Mouse (Mus musculus) kidney, postnatal 0 days (tissue): Measurements from ENCODE around the gene Pcdh9. TPM values are rescaled to one million over a fixed set of nuclear protein-coding genes. Genes with fewer than 3 reads are reported as not detected.

Experiments used
- ATAC-seq: fragments of 200-750 bp; cut with Nextera tagmentation; replicated peaks from 2 replicates; pipeline ENCODE4 v1.8.0; 2017; ENCODE audit warnings: low read depth, moderate number of reproducible peaks, moderate TSS enrichment, moderate library complexity; ENCODE audit not compliant: low FRiP score
- DNase-seq: peaks from one replicate; pipeline ENCODE4 v3.0.0-alpha.2; 2016; ENCODE audit warnings: low spot score
- H3K27ac ChIP-seq: fragments of 300-500 bp; sonication (generic); 2 replicates; pipeline ENCODE4 v1.5.1; 2014; ENCODE audit warnings: mild to moderate bottlenecking
- H3K27me3 ChIP-seq: fragments of 300-500 bp; sonication (generic); 2 replicates; pipeline ENCODE4 v1.6.1; 2014; ENCODE audit warnings: low read length, mixed read lengths; ENCODE audit not compliant: insufficient read depth
- H3K36me3 ChIP-seq: fragments of 300-500 bp; sonication (generic); 2 replicates; pipeline ENCODE4 v1.6.1; 2014; ENCODE audit warnings: low read length, mixed read lengths; ENCODE audit not compliant: insufficient read depth
- H3K4me1 ChIP-seq: fragments of 300-500 bp; sonication (generic); replicated peaks from 2 replicates; pipeline ENCODE4 v1.6.1; 2014; ENCODE audit warnings: antibody characterized with exemption, low read length, mixed read lengths; ENCODE audit not compliant: insufficient read depth
- H3K4me2 ChIP-seq: fragments of 300-500 bp; sonication (generic); 2 replicates; pipeline ENCODE4 v1.6.1; 2014; ENCODE audit warnings: mild to moderate bottlenecking, low read length, moderate library complexity, mixed read lengths
- H3K4me3 ChIP-seq: fragments of 300-500 bp; sonication (generic); replicated peaks from 2 replicates; pipeline ENCODE4 v1.5.1; 2014; ENCODE audit warnings: low read depth, low read length
- H3K9ac ChIP-seq: fragments of 300-500 bp; sonication (generic); 2 replicates; pipeline ENCODE4 v1.6.1; 2014; ENCODE audit warnings: low read depth, low read length
- H3K9me3 ChIP-seq: fragments of 300-500 bp; sonication (generic); replicated peaks from 2 replicates; pipeline ENCODE4 v1.6.1; 2016; ENCODE audit warnings: low read length, inconsistent platforms, mixed read lengths
- CTCF ChIP-seq: IDR thresholded peaks from 2 replicates; pipeline ENCODE4 v1.5.1; 2016; ENCODE audit warnings: antibody characterized with exemption, low read depth, mild to moderate bottlenecking, moderate library complexity
- WGBS: fragments of 180-500 bp; shearing (Covaris S2); extraction: QIAGEN DNeasy Blood & Tissue Kit; methylation state at CpG from one replicate; pipeline ENCODE4 v1.1.7; 2014; 5-methylcytosine and 5-hydroxymethylcytosine counted together
- polyA plus RNA-seq: library from polyadenylated mRNA; unstranded; fragments of >200 nt; fragmentation: Nextera tagmentation; extraction: Ambion mirVana; gene quantifications from 2 replicates; pipeline ENCODE4 v1.2.1, GENCODE M21; 2015

Pcdh9 gene
- polyA plus RNA-seq, 1 experiment from 2014 or later: 8.8 TPM

DNA sequence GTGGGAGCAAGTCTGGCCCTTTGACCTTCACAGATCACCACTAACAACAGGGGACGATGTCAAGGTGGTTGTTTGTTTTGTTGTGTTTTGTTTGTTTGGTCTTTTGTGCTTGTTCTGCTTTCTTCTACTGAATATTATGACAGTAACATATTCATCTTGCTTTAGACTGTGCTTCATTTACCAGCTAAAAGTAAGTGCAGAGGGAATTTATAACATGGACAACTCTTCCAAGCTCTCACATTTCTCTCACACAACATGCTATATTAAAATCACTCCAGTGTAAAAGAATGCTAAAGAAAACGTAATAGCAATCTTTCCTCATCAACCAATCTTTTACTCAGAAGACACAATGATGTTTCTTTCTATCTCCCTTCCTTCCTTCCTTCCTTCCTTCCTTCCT, 787.7 kb downstream of the Pcdh9 start:
- no peak for DNase-seq
- Histone ChIP-seq H3K4me2 (no peak overlapping the region), H3K4me3 (no peak overlapping the region), H3K9me3 (no peaks in the 10 kb centered on the region), H3K27me3 (no peaks in the 10 kb centered on the region), H3K27ac (no peak overlapping the region), H3K4me1 (no peaks in the 10 kb centered on the region), H3K36me3 (no peaks in the 10 kb centered on the region), H3K9ac (no peak overlapping the region)
- 47% methylated on average over 2 of the region's 2 CpGs for WGBS
- no peak for ATAC-seq
- TF ChIP-seq CTCF: no peak

- DNase-seq (no peak), ATAC-seq (no peak)
- no peaks in the 10 kb centered on the region for H3K27me3 ChIP-seq
- TF ChIP-seq CTCF: no peak
- no peak overlapping the region for H3K9ac ChIP-seq
- H3K36me3 ChIP-seq: no peaks in the 10 kb centered on the region
- no peaks in the 10 kb centered on the region for H3K9me3 ChIP-seq
- 68% methylated on average over 2 of the region's 2 CpGs for WGBS
- no peak overlapping the region for H3K4me3 ChIP-seq
- no peak overlapping the region for H3K27ac ChIP-seq
- H3K4me2 ChIP-seq: no peak overlapping the region
- no peaks in the 10 kb centered on the region for H3K4me1 ChIP-seq
Observed at GRCm38 (mm10) chr14:93095081-93095480, 795.4 kb downstream of the Pcdh9 start.

DNA sequence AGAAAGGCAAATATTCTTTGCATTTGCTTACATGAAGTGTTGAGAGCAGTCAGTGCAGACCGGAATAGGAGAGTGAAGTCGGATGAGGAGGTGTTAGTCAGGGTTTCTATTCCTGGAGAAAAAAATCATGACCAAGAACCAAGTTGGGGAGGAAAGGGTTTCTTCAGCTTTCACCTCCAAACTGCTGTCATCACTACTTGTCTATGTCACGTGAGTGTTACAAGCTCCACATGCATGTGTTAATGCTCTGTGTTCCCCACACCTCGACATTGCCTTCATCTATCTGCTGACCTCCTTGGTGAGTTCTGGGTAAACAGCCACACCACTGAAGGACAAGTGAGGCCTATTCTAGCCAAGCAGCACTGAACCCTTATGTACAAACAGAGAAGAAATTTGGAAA, 797.7 kb downstream of the Pcdh9 start:
- Histone ChIP-seq H3K4me3 (no peak overlapping the region), H3K9me3 (no peaks in the 10 kb centered on the region), H3K4me2 (no peak overlapping the region), H3K4me1 (no peaks in the 10 kb centered on the region), H3K27ac (no peak overlapping the region), H3K36me3 (no peaks in the 10 kb centered on the region), H3K27me3 (no peaks in the 10 kb centered on the region), H3K9ac (no peak overlapping the region)
- 79% methylated on average over 4 of the region's 4 CpGs for WGBS
- TF ChIP-seq CTCF: no peak
- ATAC-seq: no peak
- DNase-seq: no peak

DNA sequence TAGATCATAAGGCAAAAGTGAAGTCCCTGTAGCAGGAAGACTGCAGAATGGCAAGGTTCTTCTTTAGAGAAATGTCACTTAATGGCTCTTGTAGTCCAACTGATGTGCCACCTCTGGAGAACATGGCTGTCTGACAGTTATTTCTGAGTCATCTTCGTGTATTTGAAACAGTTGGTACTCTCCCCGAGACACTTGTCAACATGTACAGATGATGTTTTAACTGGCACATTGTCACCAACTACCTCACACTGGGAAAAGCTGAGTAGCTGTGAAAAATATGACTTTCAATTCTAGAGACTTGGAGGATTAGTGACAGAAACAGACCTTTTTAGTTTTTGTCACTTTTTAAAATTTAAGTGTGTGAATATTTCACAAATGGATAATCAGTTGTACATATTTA, 804.8 kb downstream of the Pcdh9 start:
- no peak for TF ChIP-seq CTCF
- no peaks in the 10 kb centered on the region for H3K36me3 ChIP-seq
- WGBS: 80% methylated on average over 2 of the region's 2 CpGs
- no peaks in the 10 kb centered on the region for H3K4me1 ChIP-seq
- no peak for DNase-seq
- no peak overlapping the region for H3K4me2 ChIP-seq
- no peak for ATAC-seq
- H3K27me3 ChIP-seq: no peaks in the 10 kb centered on the region
- no peaks in the 10 kb centered on the region for H3K9me3 ChIP-seq
- H3K4me3 ChIP-seq: no peak overlapping the region
- no peak overlapping the region for H3K27ac ChIP-seq
- H3K9ac ChIP-seq: no peak overlapping the region

GRCm38 (mm10) chr14:93083140-93083539, 807.3 kb downstream of the Pcdh9 start:
- Histone ChIP-seq H3K36me3 (no peaks in the 10 kb centered on the region), H3K4me2 (no peak overlapping the region), H3K27me3 (no peaks in the 10 kb centered on the region), H3K9me3 (no peaks in the 10 kb centered on the region), H3K9ac (no peak overlapping the region), H3K4me1 (no peaks in the 10 kb centered on the region), H3K4me3 (no peak overlapping the region), H3K27ac (no peak overlapping the region)
- ATAC-seq (no peak), DNase-seq (no peak)
- TF ChIP-seq CTCF: no peak
- 40% methylated on average over 2 of the region's 2 CpGs for WGBS

GRCm38 (mm10) chr14:93080910-93081309, 809.6 kb downstream of the Pcdh9 start:
- Histone ChIP-seq H3K9me3 (no peaks in the 10 kb centered on the region), H3K4me3 (no peak overlapping the region), H3K36me3 (no peaks in the 10 kb centered on the region), H3K4me2 (no peak overlapping the region), H3K27ac (no peak overlapping the region), H3K4me1 (no peaks in the 10 kb centered on the region), H3K9ac (no peak overlapping the region), H3K27me3 (no peaks in the 10 kb centered on the region)
- no peak for ATAC-seq
- no peak for DNase-seq
- TF ChIP-seq CTCF: no peak
- 12% methylated on average over 2 of the region's 2 CpGs for WGBS

GRCm38 (mm10) chr14:93075761-93076160, 814.7 kb downstream of the Pcdh9 start:
- Histone ChIP-seq H3K9me3 (no peaks in the 10 kb centered on the region), H3K27me3 (no peaks in the 10 kb centered on the region), H3K4me3 (no peak overlapping the region), H3K4me1 (no peaks in the 10 kb centered on the region), H3K9ac (no peak overlapping the region), H3K36me3 (no peaks in the 10 kb centered on the region), H3K4me2 (no peak overlapping the region), H3K27ac (no peak overlapping the region)
- DNase-seq: no peak
- ATAC-seq: no peak
- WGBS: 56% methylated on average over 2 of the region's 2 CpGs
- no peak for TF ChIP-seq CTCF
